Mouse (Mus musculus): ENCODE data around the gene Erc2. TPM values are rescaled to one million over a fixed set of nuclear protein-coding genes. Genes with fewer than 3 reads are reported as not detected.

Gene Erc2
- polyA plus RNA-seq, 1 experiment from 2014 or later, result 2.5 TPM

GRCm38 (mm10) chr14:28386815-28387607 lies 764.8 kb downstream of the Erc2 start:
- in situ Hi-C loops (cut with MboI; ENCODE audit: low pct_unique_long_range_greater_than_20kb), result no loop called here
- TF ChIP-seq CTCF (IDR thresholded peaks at IDR 0.05), result no peak
- DNase-seq (ENCODE audit: low read depth, low spot score), result no peak
- ChIA-PET CTCF (interaction anchor here (0.6 kb wide), 1 partner anchor 120 kb away, joined by 3 read pairs; no protein-coding TSS in a partner anchor), POLR2A (interaction anchor here (0.6 kb wide), 2 partner anchors 15 to 97 kb away, joined by 3 to 4 read pairs; no protein-coding TSS in a partner anchor)
- ATAC-seq, result no peak
- H3K27me3 ChIP-seq, result no peaks in the 10 kb centered on the region

GRCm38 (mm10) chr14:28398915-28399314 lies 776.7 kb downstream of the Erc2 start:
- DNase-seq (ENCODE audit: low read depth, low spot score), result no peak
- CTCF ChIA-PET, result interaction anchor here (0.9 kb wide), 1 partner anchor 13 kb away, joined by 3 read pairs; no protein-coding TSS in a partner anchor
- TF ChIP-seq CTCF (IDR thresholded peaks at IDR 0.05), result no peak
- in situ Hi-C loops (cut with MboI; ENCODE audit: low pct_unique_long_range_greater_than_20kb), result no loop called here
- POLR2A ChIA-PET, result no interaction called here
- no peak for ATAC-seq
- peaks cover 8% of the 10 kb centered on the region for H3K27me3 ChIP-seq

GRCm38 (mm10) chr14:28399897-28400296 lies 777.7 kb downstream of the Erc2 start:
- no peak for ATAC-seq
- ChIA-PET CTCF (no interaction called here), POLR2A (no interaction called here)
- no peak for DNase-seq (ENCODE audit: low read depth, low spot score)
- in situ Hi-C loops (cut with MboI; ENCODE audit: low pct_unique_long_range_greater_than_20kb), result no loop called here
- peaks cover 8% of the 10 kb centered on the region for H3K27me3 ChIP-seq
- TF ChIP-seq CTCF (IDR thresholded peaks at IDR 0.05), result no peak

- no peak for TF ChIP-seq CTCF (IDR thresholded peaks at IDR 0.05)
- ATAC-seq, result no peak
- in situ Hi-C loops (cut with MboI; ENCODE audit: low pct_unique_long_range_greater_than_20kb), result no loop called here
- no peaks in the 10 kb centered on the region for H3K27me3 ChIP-seq
- DNase-seq (ENCODE audit: low read depth, low spot score), result no peak
- ChIA-PET POLR2A (no interaction called here), CTCF (interaction anchor here (0.8 kb wide), 1 partner anchor 12 kb away, joined by 3 read pairs; no protein-coding TSS in a partner anchor)
Measured at GRCm38 (mm10) chr14:28405277-28405840, 783.1 kb downstream of the Erc2 start.

- no peak for TF ChIP-seq CTCF (IDR thresholded peaks at IDR 0.05)
- no peak for ATAC-seq
- ChIA-PET CTCF (no interaction called here), POLR2A (no interaction called here)
- no peak for DNase-seq (ENCODE audit: low read depth, low spot score)
- in situ Hi-C loops (cut with MboI; ENCODE audit: low pct_unique_long_range_greater_than_20kb), result no loop called here
- H3K27me3 ChIP-seq, result no peaks in the 10 kb centered on the region
Measured at GRCm38 (mm10) chr14:28409390-28409789, 787.2 kb downstream of the Erc2 start.

- no peaks in the 10 kb centered on the region for H3K27me3 ChIP-seq
- POLR2A ChIA-PET, result no interaction called here
- ATAC-seq, result no peak
- TF ChIP-seq CTCF (IDR thresholded peaks at IDR 0.05), result no peak
- in situ Hi-C loops (cut with MboI; ENCODE audit: low pct_unique_long_range_greater_than_20kb), result no loop called here
- DNase-seq (ENCODE audit: low read depth, low spot score), result no peak
- CTCF ChIA-PET, result no interaction called here
Measured at GRCm38 (mm10) chr14:28409796-28410347, 787.6 kb downstream of the Erc2 start.

- ChIA-PET POLR2A (no interaction called here), CTCF (no interaction called here)
- DNase-seq (ENCODE audit: low read depth, low spot score) (no peak), ATAC-seq (no peak)
- in situ Hi-C loops (cut with MboI; ENCODE audit: low pct_unique_long_range_greater_than_20kb), result no loop called here
- H3K27me3 ChIP-seq, result no peaks in the 10 kb centered on the region
- TF ChIP-seq CTCF (IDR thresholded peaks at IDR 0.05), result no peak
Measured at GRCm38 (mm10) chr14:28410789-28411225, 788.6 kb downstream of the Erc2 start.

- ATAC-seq (peak; percentile 61), DNase-seq (ENCODE audit: low read depth, low spot score) (no peak)
- H3K27me3 ChIP-seq, result no peaks in the 10 kb centered on the region
- in situ Hi-C loops (cut with MboI; ENCODE audit: low pct_unique_long_range_greater_than_20kb), result no loop called here
- TF ChIP-seq CTCF (IDR thresholded peaks at IDR 0.05), result no peak
- POLR2A ChIA-PET, result interaction anchor here (0.6 kb wide), 1 partner anchor 416 kb away, joined by 3 read pairs; no protein-coding TSS in a partner anchor
- CTCF ChIA-PET, result interaction anchor here (1.0 to 1.5 kb wide), 4 partner anchors 14 to 94 kb away, joined by 3 to 4 read pairs (median 3); no protein-coding TSS in a partner anchor
Measured at GRCm38 (mm10) chr14:28412252-28412995, 790.2 kb downstream of the Erc2 start.

- TF ChIP-seq CTCF (IDR thresholded peaks at IDR 0.05), result no peak
- CTCF ChIA-PET, result interaction anchor here (1.1 to 1.2 kb wide), 2 partner anchors 12 to 22 kb away, joined by 3 read pairs; no protein-coding TSS in a partner anchor
- DNase-seq (ENCODE audit: low read depth, low spot score) (no peak), ATAC-seq (no peak)
- in situ Hi-C loops (cut with MboI; ENCODE audit: low pct_unique_long_range_greater_than_20kb), result no loop called here
- POLR2A ChIA-PET, result interaction anchor here (0.6 kb wide), 1 partner anchor 1377 kb away, joined by 3 read pairs; no protein-coding TSS in a partner anchor
- H3K27me3 ChIP-seq, result no peaks in the 10 kb centered on the region
Measured at GRCm38 (mm10) chr14:28413516-28413915, 791.3 kb downstream of the Erc2 start.

GRCm38 (mm10) chr14:28417019-28417418 lies 794.8 kb downstream of the Erc2 start:
- no peak for DNase-seq (ENCODE audit: low read depth, low spot score)
- TF ChIP-seq CTCF (IDR thresholded peaks at IDR 0.05), result no peak
- no peak for ATAC-seq
- CTCF ChIA-PET, result no interaction called here
- POLR2A ChIA-PET, result interaction anchor here (0.6 kb wide), 1 partner anchor 1934 kb away, joined by 3 read pairs; no protein-coding TSS in a partner anchor
- in situ Hi-C loops (cut with MboI; ENCODE audit: low pct_unique_long_range_greater_than_20kb), result no loop called here
- no peaks in the 10 kb centered on the region for H3K27me3 ChIP-seq
